11 mouse cellular contexts compared by ENCODE assay signal in the genomic region with DNA sequence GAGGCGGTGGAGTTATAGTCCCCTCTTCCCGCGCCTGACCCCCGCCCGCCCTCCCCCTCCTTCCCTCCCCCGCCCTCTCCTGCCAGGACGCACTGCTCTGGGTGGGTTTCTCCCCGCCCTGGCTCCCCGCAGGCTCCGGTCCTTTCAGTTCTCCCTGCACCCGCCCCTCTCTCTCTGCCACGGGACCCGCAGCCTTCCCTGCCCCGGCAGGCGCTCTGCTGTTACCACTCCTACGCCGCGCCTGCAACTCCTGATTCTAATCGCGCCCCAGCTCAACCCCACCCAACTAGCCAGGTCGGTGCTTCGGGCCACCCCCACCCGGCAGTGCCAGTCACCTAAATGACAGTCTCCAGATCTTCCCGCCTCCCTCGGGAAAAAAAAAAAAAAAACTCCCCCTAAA. TPM values are rescaled to one million over a fixed set of nuclear protein-coding genes. Genes with fewer than 3 reads are reported as not detected.
DNase-seq lines count a peak whose midpoint lies in the region; ATAC-seq lines count a peak whose summit lies in the region.
"Had no signal": no experiment of that assay in that cellular context is flagged by ENCODE, and none has a peak within 500 bp of the region (broad histone marks: within the 10 kb centered on the region; RNA-seq: fewer than 3 reads in every experiment).

No protein-coding gene starts in this region.

- DNase-seq in cerebellum, postnatal 10 days, result peak; percentile 24 to 28
- no peak for DNase-seq in cerebellum, postnatal 14 days
- DNase-seq in retina, postnatal 1 day, result peak; percentile 33
- DNase-seq in retina, embryonic 14.5 days (ENCODE audit: low spot score), result no peak
- DNase-seq in liver, embryonic 13.5 days, result no peak
- DNase-seq in cerebellum, adult 8-10 months, result no peak
- no peak for DNase-seq in layer of hippocampus, adult 8-10 months (ENCODE audit: low spot score in 2 of 2)
- no peak for DNase-seq in frontal cortex, adult 2 months (ENCODE audit: extremely low spot score in 1 of 2, low spot score in 1 of 2)
- DNase-seq: spleen, adult 18-20 months had no signal

- peaks cover 79% of the 10 kb centered on the region for H3K27me3 ChIP-seq in liver, embryonic 13.5 days

- peak overlapping the region; percentile 34; the same call in 1 of the 2 replicates for H3K4me2 ChIP-seq in liver, embryonic 13.5 days

- 3% methylated on average over 22 of the region's 25 CpGs for WGBS in liver, embryonic 13.5 days (ENCODE audit: insufficient replicate concordance)

- H3K4me3 ChIP-seq in liver, embryonic 13.5 days (replicated peaks), result 0 out of 2 replicates have a peak overlapping the region, but pooled peaks have one; percentile 25

- ATAC-seq in liver, embryonic 13.5 days (ENCODE audit: low read depth), result no peak

- no peak overlapping the region for H3K9ac ChIP-seq in liver, embryonic 13.5 days

- H3K9me3 ChIP-seq in liver, embryonic 13.5 days (replicated peaks), result no peaks in the 10 kb centered on the region

- no peaks in the 10 kb centered on the region for H3K4me1 ChIP-seq in liver, embryonic 13.5 days (replicated peaks)

- H3K36me3 ChIP-seq in liver, embryonic 13.5 days, result no peaks in the 10 kb centered on the region

- H3K27ac ChIP-seq in liver, embryonic 13.5 days, result no peak overlapping the region

RNA-seq across cellular contexts. Expression of a gene that starts 0.2 kb away (rescaled TPM):
- not detected in 2 replicates for polyA plus RNA-seq in liver, embryonic 13.5 days (2015; fragmentation: Nextera tagmentation; extraction: Ambion mirVana)
- total RNA-seq in layer of hippocampus, adult 8-10 months (2022), result not detected
- polyA plus RNA-seq in frontal cortex, adult 2 months (2012; rRNA removed), result not detected in 2 replicates
- total RNA-seq: megakaryocyte-erythroid progenitor cell, adult 5-6 weeks had no signal
- polyA plus RNA-seq: cortical plate, adult 2 months had no signal

Comparison
In these comparisons a context has a peak if more than half of its experiments do, and no peak if none do; other contexts are left out.
1. DNase-seq: peak in cerebellum, postnatal 10 days (2 of 2) and retina, postnatal 1 day (single experiment); none in cerebellum, postnatal 14 days (0 of 2), retina, embryonic 14.5 days (single experiment), liver, embryonic 13.5 days (single experiment), cerebellum, adult 8-10 months (single experiment), layer of hippocampus, adult 8-10 months (0 of 2) and frontal cortex, adult 2 months (0 of 2).